Mouse (Mus musculus) midbrain, embryonic 14.5 days (tissue): ENCODE measurements at regions not wholly inside any gene's neighbourhood (a gene's known extent, or its start where the extent isn't known, plus 50 kb on each side); places are given as distances from the start of the nearest gene placed in this dataset.

Experiments
- ATAC-seq: fragments of 200-750 bp; cut with Nextera tagmentation; 2 replicates; pipeline ENCODE4 v1.8.0; 2017; ENCODE audit warnings: moderate number of reproducible peaks, moderate library complexity; ENCODE audit not compliant: low FRiP score, low TSS enrichment
- DNase-seq: peaks from one replicate; pipeline ENCODE4 v3.0.0-alpha.2; 2015
- H3K27ac ChIP-seq: fragments of 300-500 bp; sonication (generic); replicated peaks from 2 replicates; pipeline ENCODE4 v1.5.1; 2014; ENCODE audit warnings: mild to moderate bottlenecking, low read depth, low read length, moderate library complexity
- H3K27me3 ChIP-seq: fragments of 300-500 bp; sonication (generic); 2 replicates; pipeline ENCODE4 v1.6.1; 2014; ENCODE audit warnings: low read length, control low read depth, mixed read lengths; ENCODE audit not compliant: control insufficient read depth, insufficient read depth
- H3K36me3 ChIP-seq: fragments of 300-500 bp; sonication (generic); 2 replicates; pipeline ENCODE4 v1.6.1; 2014; ENCODE audit warnings: low read length, control low read depth; ENCODE audit not compliant: control insufficient read depth, insufficient read depth
- H3K4me1 ChIP-seq: fragments of 300-500 bp; sonication (generic); 2 replicates; pipeline ENCODE4 v1.6.1; 2014; ENCODE audit warnings: mild to moderate bottlenecking, antibody characterized with exemption, low read length, control low read depth; ENCODE audit not compliant: control insufficient read depth, insufficient read depth
- H3K4me2 ChIP-seq: fragments of 300-500 bp; sonication (generic); 2 replicates; pipeline ENCODE4 v1.6.1; 2014; ENCODE audit warnings: mild to moderate bottlenecking, low read length, moderate library complexity
- H3K4me3 ChIP-seq: fragments of 300-500 bp; sonication (generic); replicated peaks from 2 replicates; pipeline ENCODE4 v1.5.1; 2014; ENCODE audit warnings: low read depth, low read length
- H3K9ac ChIP-seq: fragments of 300-500 bp; sonication (generic); replicated peaks from 2 replicates; pipeline ENCODE4 v1.6.1; 2014; ENCODE audit warnings: mild to moderate bottlenecking, low read length, moderate library complexity
- H3K9me3 ChIP-seq: fragments of 300-500 bp; sonication (generic); 2 replicates; pipeline ENCODE4 v1.6.1; 2016; ENCODE audit warnings: low read length, control low read depth, mixed read lengths; ENCODE audit not compliant: control insufficient read depth
- WGBS: fragments of 180-500 bp; shearing (Covaris S2); extraction: QIAGEN DNeasy Blood & Tissue Kit; methylation state at CpG from one replicate; pipeline ENCODE4 v1.1.7; 2014; 5-methylcytosine and 5-hydroxymethylcytosine counted together

DNA sequence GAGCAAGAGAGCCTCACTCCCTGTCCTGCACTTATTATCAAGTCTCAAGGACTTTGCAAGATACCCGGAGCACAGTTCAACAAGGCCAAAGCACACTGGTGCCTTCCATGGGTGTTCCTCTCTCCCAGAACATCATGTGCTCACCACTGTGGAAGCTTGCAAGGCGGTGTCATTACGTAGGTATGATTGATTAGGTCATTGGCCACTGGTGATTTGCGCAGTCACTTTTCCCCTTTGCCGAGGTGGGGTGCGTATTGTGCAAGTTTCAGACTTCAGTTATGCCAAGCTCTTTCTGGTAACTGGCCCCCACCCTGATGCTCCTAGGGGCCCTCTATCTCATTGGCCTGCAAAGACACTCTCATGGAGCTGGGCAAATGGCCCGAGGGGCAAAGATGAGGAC is 98.3 kb upstream of the Errfi1 start:
- Histone ChIP-seq H3K9ac (no peak overlapping the region), H3K4me1 (peaks cover 18% of the 10 kb centered on the region), H3K4me2 (no peak overlapping the region), H3K27ac (no peak overlapping the region), H3K36me3 (no peaks in the 10 kb centered on the region), H3K9me3 (no peaks in the 10 kb centered on the region), H3K4me3 (no peak overlapping the region), H3K27me3 (no peaks in the 10 kb centered on the region)
- WGBS = 98% methylated on average over 7 of the region's 7 CpGs
- DNase-seq = no peak
- no peak for ATAC-seq

DNA sequence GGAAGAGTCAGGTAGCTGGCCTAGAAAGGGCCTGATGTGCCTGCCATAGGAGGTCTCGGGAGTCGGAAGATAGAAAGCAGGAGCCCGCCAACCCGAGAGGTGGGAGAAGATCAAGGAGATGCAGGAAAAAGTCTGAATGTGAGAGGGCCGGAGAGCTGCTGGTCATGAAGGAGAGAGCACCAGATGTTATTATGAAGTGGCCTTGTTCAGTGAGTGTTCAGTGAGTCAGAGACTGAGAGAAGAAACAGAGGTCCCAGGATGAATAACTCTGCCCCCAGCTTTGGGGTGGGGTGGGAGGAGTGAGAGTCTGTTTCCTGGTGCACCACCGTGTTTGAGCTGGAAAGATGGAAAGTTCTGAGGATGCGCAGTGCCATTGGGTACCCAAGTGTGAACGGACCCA is 100.2 kb upstream of the Slc45a1 start:
- H3K36me3 ChIP-seq = no peaks in the 10 kb centered on the region
- no peak overlapping the region for H3K9ac ChIP-seq
- no peak overlapping the region for H3K4me3 ChIP-seq
- ATAC-seq (no peak), DNase-seq (no peak)
- 92% methylated on average over 8 of the region's 8 CpGs for WGBS
- H3K27me3 ChIP-seq = no peaks in the 10 kb centered on the region
- H3K4me1 ChIP-seq = no peaks in the 10 kb centered on the region
- no peaks in the 10 kb centered on the region for H3K9me3 ChIP-seq
- H3K27ac ChIP-seq = no peak overlapping the region
- no peak overlapping the region for H3K4me2 ChIP-seq

DNA sequence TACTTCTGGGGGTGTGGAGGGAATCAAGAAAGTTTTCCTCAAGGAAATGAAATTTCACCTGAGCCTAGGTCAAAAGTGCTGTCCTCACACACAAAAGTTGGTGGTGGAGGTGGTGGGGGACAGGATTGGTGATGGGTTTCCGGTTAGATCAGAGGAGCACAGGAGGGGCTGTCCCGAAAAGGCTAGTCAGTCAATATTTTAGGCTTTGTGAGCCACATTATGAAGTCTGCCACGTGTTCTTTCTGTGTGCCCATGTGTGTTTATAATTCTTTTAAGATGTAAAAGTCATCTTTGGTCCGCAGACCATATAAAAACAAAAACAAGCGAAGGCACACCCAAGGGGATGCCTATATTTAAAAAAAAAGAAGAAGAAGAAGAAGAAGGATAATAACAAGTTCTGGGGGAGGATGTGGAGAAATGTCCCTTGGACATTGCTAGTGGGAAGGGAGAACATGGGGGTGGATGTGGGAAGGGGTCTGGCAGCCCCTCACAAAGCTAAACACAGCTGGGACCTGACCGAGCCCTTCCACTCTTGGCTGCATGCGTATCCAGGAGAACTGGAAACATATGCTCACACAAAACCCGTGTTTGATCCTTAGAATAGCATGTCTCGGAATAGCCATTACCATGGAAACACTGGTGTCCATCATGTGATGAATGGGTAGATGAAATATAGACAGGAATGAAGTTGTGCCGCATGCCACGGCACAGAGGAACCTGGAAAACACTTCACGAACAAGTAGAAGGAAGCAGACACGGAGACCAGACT is 98.7 kb upstream of the Slc45a1 start:
- Histone ChIP-seq H3K9ac (no peak overlapping the region), H3K27ac (no peak overlapping the region), H3K27me3 (no peaks in the 10 kb centered on the region), H3K9me3 (no peaks in the 10 kb centered on the region), H3K4me2 (no peak overlapping the region), H3K4me3 (no peak overlapping the region), H3K4me1 (0 out of 2 replicates have a peak, but pooled peaks cover 3% of the 10 kb centered on the region), H3K36me3 (no peaks in the 10 kb centered on the region)
- DNase-seq (no peak), ATAC-seq (no peak)
- WGBS = 78% methylated on average over 13 of the region's 13 CpGs

DNA sequence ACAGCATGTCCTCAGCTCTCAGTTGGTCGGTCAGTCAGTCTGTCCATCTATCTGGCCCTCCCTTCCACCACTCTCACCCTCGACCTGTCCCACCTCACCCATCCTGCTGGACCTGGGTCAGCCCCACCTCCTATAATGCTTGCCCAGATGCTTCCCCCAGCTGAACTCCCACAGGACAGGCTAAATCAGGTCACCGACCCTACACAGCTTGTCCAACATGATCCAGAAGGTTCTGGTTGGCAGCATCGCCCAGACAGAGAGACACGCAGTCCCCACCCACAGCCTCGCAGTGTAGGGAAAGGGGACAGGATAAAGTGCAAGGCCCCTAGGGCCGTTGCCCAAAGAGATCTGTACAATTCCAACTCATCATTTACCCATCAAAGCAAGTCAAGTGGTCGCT is 97.1 kb upstream of the Slc45a1 start:
- H3K27ac ChIP-seq = no peak overlapping the region
- H3K9me3 ChIP-seq = no peaks in the 10 kb centered on the region
- H3K9ac ChIP-seq = no peak overlapping the region
- WGBS = 91% methylated on average over 8 of the region's 8 CpGs
- H3K4me1 ChIP-seq = 0 out of 2 replicates have a peak, but pooled peaks cover 3% of the 10 kb centered on the region
- H3K4me2 ChIP-seq = no peak overlapping the region
- H3K4me3 ChIP-seq = no peak overlapping the region
- no peaks in the 10 kb centered on the region for H3K27me3 ChIP-seq
- ATAC-seq = no peak
- DNase-seq = no peak
- H3K36me3 ChIP-seq = no peaks in the 10 kb centered on the region

DNA sequence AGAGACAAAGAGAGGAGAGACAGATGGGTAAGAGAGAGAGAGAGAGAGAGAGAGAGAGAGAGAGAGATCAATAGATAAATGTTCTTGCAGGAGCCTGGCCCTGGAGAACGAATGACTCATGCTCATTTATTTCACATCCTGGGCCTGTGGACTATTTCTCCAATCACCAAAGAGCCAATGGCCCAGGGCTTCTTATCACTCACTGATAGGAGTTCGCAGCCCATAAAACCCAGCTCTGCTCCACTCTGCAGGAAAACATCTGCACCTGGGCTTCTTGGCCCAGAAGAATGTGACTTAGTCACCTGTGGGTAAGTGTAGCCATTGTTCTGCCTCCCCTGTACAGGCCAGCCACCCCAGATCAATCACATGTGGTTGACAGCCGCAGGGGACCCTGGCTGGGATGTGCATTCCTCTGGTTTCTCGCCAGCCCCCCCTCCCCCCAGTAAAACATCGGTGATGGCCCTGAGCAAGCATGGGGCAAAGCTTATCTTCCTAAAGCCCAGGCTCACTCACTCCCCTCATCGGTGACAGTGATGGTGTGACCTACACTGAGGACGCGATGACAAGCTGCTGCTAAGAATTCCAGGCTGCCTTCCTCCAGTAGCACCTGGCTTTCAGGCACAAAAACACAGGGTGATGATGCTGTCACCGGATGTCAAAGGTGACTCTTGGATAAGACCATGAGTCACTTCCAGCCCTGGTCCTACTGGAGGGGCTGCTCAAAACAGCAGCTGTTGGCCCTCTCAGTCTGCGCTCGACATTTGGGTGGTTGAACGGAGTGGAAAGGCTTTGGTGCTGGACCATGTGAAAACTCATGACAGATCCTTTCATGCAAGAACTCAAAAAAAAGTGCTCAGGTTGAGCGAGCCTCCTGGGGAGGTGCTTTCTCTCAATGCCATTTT is 96.4 kb upstream of the Slc45a1 start:
- no peaks in the 10 kb centered on the region for H3K36me3 ChIP-seq
- H3K27me3 ChIP-seq = no peaks in the 10 kb centered on the region
- no peak overlapping the region for H3K4me2 ChIP-seq
- 78% methylated on average over 13 of the region's 13 CpGs for WGBS
- DNase-seq = no peak
- no peak overlapping the region for H3K27ac ChIP-seq
- ATAC-seq = no peak
- no peaks in the 10 kb centered on the region for H3K9me3 ChIP-seq
- no peak overlapping the region for H3K9ac ChIP-seq
- H3K4me3 ChIP-seq = no peak overlapping the region
- H3K4me1 ChIP-seq = 0 out of 2 replicates have a peak, but pooled peaks cover 3% of the 10 kb centered on the region

DNA sequence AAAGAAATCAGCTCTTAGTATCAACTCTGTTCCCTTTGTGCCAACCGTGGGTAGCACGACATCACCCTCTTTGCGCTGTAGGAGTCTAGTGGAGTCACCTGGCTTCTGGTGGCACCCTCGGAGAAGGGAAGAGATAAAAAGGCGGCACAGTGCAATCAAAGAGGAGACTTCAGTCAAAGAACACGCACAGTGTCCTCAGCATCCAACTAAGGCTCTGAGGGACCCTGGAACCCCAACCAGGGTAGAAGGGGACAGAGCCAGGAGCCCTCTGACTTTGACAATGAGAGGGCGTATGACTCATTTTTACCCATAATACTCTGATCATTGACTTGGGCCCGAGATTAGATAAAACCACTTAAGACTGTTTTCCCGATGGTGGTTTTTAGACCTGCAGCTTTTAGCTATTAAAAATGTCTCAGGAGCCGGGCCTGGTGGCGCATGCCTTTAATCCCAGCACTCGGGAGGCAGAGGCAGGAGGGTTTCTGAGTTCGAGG is 94.5 kb upstream of the Slc45a1 start:
- WGBS = 90% methylated on average over 13 of the region's 13 CpGs
- no peak for ATAC-seq
- Histone ChIP-seq H3K36me3 (no peaks in the 10 kb centered on the region), H3K4me1 (0 out of 2 replicates have a peak, but pooled peaks cover 3% of the 10 kb centered on the region), H3K4me2 (no peak overlapping the region), H3K9me3 (no peaks in the 10 kb centered on the region), H3K9ac (no peak overlapping the region), H3K4me3 (no peak overlapping the region), H3K27ac (peak overlapping the region; percentile 60), H3K27me3 (no peaks in the 10 kb centered on the region)
- no peak for DNase-seq

DNA sequence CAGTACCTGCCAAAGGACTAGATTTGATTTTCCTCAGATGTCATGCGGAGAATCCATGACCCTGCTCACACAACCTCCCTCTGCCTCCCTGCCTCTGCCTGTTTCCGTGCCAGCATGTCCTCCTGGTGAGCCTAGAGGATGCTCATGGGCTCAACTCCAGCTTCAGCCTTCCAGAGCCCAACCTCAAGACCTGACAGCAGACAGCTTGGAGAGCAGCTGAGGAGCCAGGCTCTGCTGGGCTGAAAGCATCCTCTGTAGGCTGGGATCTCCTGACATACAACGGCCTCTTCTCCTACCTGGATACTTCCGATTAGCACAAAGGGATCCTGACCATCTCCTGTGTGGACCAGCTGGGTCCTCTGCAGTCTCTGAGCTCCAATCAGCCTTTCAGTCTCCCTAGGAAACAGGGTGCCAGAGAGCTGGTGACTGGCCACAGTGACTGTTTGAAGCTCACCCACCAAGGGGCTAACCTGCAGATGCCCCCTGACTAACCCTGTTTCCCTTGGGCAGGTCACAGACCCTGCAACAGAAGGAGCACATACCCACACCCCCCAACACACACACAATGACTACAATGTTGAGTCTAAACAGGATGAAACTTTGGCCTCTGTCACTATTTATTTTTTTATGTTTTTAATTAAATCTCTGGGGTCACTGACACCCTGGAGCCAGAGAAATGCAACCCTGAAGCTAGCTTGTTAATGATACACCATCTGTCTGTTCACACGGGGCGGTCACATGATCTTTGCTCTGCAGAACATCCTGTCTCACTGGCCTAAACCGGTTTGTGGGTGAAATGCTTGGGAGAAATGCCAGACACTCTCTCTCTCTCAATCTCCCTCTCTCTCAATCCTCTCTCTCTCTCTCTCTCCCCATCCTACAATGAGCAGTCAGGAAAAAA is 93.8 kb upstream of the Slc45a1 start:
- Histone ChIP-seq H3K4me3 (no peak overlapping the region), H3K27me3 (no peaks in the 10 kb centered on the region), H3K4me1 (0 out of 2 replicates have a peak, but pooled peaks cover 3% of the 10 kb centered on the region), H3K27ac (peak overlapping the region; percentile 60), H3K9ac (no peak overlapping the region), H3K9me3 (no peaks in the 10 kb centered on the region), H3K4me2 (no peak overlapping the region), H3K36me3 (no peaks in the 10 kb centered on the region)
- 63% methylated on average over 7 of the region's 7 CpGs for WGBS
- ATAC-seq (no peak), DNase-seq (peak; percentile 61)

DNA sequence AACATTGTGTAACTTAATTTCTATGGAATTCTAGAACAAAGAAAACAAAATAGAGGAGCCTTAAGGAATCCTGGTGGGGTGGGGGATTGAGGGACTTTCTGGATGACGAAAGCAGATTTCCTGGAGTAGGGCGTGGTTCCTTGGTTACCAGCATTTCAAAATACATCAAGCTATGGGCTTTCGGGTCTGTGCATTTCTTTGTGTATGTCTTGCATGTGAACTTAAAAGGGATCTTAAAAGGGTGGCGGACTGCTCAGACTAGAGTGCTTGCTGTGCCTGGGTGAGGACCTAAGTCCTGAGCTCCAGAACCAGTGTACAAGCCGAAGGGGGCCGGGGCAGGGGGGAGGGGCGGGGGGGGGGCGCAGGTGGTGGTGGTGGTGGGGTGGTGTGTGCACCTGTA is 91.5 kb upstream of the Slc45a1 start:
- H3K27ac ChIP-seq = no peak overlapping the region
- no peak overlapping the region for H3K4me2 ChIP-seq

More for the DNA sequence above, 91.5 kb upstream of the Slc45a1 start:
- H3K27me3 ChIP-seq = no peaks in the 10 kb centered on the region
- H3K9ac ChIP-seq = no peak overlapping the region
- no peaks in the 10 kb centered on the region for H3K36me3 ChIP-seq
- WGBS = 60% methylated on average over 8 of the region's 8 CpGs
- no peaks in the 10 kb centered on the region for H3K9me3 ChIP-seq
- ATAC-seq (no peak), DNase-seq (peak; percentile 28)
- 0 out of 2 replicates have a peak, but pooled peaks cover 3% of the 10 kb centered on the region for H3K4me1 ChIP-seq
- H3K4me3 ChIP-seq = no peak overlapping the region
